Mouse (Mus musculus): ENCODE measurements around the gene Mmp11. TPM values are rescaled to one million over a fixed set of nuclear protein-coding genes. Genes with fewer than 3 reads are reported as not detected.
A peak's percentile ranks its signal among the peaks of the same experiment; 100 is the strongest.

The Mmp11 gene
- 3.4 and 4.6 TPM in 2 replicates for polyA plus RNA-seq (2011; ENCODE audit: insufficient read depth, insufficient read length, low replicate concordance, missing spikeins)

DNA sequence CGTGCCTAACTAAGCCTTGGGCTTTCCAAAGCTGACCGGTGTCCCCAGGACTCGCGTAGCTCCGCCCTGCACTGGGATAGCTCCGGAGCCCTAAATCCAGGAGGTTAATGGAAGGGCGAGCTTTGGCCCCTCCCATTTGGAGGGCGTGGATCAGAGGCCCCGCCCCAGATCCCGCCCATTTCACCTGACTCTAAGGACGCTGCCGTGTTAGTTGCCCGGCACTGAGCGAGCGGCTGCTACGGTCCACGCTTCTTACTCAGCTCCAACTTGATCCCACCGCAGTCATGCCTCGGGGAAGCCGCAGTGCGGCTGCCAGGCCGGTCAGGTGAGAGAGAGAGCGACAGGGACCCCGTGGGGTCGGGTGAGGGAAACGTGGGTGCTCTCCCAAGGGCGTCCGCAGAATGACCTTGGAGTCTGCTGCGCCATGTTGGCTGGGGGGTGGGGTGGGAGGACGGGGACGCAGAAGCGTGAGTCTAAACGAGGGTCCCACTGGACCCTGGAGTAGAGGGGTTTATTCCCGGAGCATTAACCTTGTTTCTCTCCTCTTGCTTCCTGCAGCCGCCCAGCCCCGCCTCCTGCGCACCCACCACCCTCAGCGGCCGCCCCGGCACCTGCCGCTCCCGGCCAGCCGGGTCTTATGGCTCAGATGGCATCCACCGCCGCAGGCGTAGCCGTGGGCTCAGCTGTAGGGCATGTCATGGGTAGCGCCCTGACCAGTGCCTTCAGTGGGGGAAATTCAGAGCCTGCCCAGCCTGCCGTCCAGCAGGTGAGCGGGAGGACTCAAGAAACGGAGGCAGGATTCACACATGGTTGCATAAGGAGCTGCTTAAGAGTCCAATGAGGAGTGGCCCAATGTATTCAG, at the start of gene Mmp11:
Gene Mmp11 (minus strand): TSS at position 817 of the 862 bp plus-strand sequence.
- 2% methylated on average over 51 of the region's 51 CpGs for WGBS
- H3K4me3 ChIP-seq (replicated peaks; ENCODE audit: control insufficient read depth, low read depth, low read length) = peak within 1 kb of the TSS; percentile 94
- peaks cover 2% of the 10 kb centered on the region for H3K4me1 ChIP-seq (ENCODE audit: control insufficient read depth, insufficient read depth, low read length)
- TF ChIP-seq POLR2A (IDR thresholded peaks at IDR 0.05; ENCODE audit: borderline replicate concordance, control insufficient read depth, low read depth, low read length) = peak; percentile 91
- TF ChIP-seq CTCF (IDR thresholded peaks at IDR 0.05; ENCODE audit: control insufficient read depth, insufficient read depth, low read length) = no peak
- H3K27ac ChIP-seq (ENCODE audit: control insufficient read depth, insufficient read depth, low read depth, low read length, poor library complexity) = peak within 1 kb of the TSS; percentile 80

DNA sequence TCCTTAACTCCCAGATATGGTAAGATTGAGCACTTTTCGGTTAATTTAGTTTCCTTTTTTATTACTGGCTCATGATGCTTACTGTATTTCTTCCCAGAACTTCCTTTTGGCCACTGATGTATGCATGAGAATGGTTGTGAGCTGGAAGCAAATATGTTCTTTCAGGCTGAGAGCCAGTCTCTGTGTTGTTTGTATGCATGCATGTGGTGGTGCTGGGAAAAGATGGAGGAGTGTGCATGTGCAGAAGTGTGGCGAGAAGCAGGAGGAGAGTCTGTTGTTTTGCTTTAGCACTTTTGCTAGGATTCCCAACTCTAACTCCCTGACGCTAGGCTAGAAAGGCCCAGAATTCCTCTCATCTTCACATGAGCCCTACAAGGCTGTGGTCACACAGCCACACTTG, 43.1 kb upstream of the Mmp11 start:
- 79% methylated on average over 3 of the region's 3 CpGs for WGBS
- Histone ChIP-seq H3K27ac (ENCODE audit: control insufficient read depth, insufficient read depth, low read depth, low read length, poor library complexity) (no peak overlapping the region), H3K4me1 (ENCODE audit: control insufficient read depth, insufficient read depth, low read length) (peaks cover 2% of the 10 kb centered on the region; the same call in 1 of the 2 replicates), H3K4me3 (replicated peaks; ENCODE audit: control insufficient read depth, low read depth, low read length) (no peak overlapping the region)
- no peak for TF ChIP-seq POLR2A (IDR thresholded peaks at IDR 0.05; ENCODE audit: borderline replicate concordance, control insufficient read depth, low read depth, low read length)
- no peak for TF ChIP-seq CTCF (IDR thresholded peaks at IDR 0.05; ENCODE audit: control insufficient read depth, insufficient read depth, low read length)

DNA sequence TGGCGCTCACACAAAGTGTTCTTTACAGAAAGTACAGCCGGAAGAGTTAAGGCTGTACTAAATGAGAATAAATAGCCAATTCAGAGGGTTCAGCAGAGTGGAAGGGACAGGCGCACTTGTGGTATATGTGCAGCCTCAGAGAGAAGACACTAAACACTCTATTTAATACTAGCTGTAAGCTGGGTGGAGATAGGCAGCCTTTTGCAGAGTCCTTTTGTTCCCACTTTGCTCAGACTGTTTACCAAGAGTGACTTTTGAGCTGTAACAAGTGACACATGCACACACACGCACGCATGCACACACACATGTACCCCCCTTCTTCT, 42.5 kb upstream of the Mmp11 start:
- H3K4me1 ChIP-seq (ENCODE audit: control insufficient read depth, insufficient read depth, low read length) = peaks cover 2% of the 10 kb centered on the region; the same call in 1 of the 2 replicates
- H3K4me3 ChIP-seq (replicated peaks; ENCODE audit: control insufficient read depth, low read depth, low read length) = no peak overlapping the region
- WGBS = 68% methylated on average over 5 of the region's 5 CpGs
- TF ChIP-seq POLR2A (IDR thresholded peaks at IDR 0.05; ENCODE audit: borderline replicate concordance, control insufficient read depth, low read depth, low read length) (no peak), CTCF (IDR thresholded peaks at IDR 0.05; ENCODE audit: control insufficient read depth, insufficient read depth, low read length) (no peak)
- H3K27ac ChIP-seq (ENCODE audit: control insufficient read depth, insufficient read depth, low read depth, low read length, poor library complexity) = no peak overlapping the region

DNA sequence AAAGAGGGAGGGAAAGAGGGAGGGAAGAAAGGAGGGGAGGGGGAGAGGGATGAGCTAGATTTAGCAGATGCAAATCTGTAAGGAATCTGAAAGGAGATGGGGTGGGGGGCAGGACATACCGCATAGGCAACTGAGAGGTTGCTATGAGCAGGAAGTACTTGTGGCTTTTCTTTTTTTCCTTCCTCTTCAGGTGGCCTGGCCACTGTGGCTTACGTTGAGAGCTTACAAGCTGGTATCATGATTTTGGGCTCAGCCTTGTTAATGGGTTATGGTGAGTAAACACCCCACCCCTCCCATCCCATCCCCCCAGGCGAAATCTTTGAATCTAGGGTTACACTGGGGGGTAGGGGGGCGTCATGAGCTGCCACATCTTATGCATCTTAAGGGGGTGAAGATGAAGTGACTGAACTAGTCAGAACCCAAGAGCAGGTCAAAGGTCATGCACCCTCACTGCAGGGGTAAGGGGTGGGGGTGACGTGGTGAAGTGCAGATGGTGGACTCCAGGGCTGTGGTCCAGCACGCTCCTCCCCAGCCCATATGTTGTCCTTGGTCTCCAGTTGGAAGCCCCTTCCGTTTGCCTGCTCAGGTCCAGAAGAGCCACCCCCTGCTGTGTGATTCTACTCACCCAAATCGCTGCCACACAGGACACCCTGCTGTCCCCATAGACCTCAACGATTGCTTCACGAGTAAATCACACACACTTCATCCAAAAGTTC, 42.0 kb upstream of the Mmp11 start:
- Histone ChIP-seq H3K4me1 (ENCODE audit: control insufficient read depth, insufficient read depth, low read length) (peaks cover 2% of the 10 kb centered on the region; the same call in 1 of the 2 replicates), H3K4me3 (replicated peaks; ENCODE audit: control insufficient read depth, low read depth, low read length) (no peak overlapping the region), H3K27ac (ENCODE audit: control insufficient read depth, insufficient read depth, low read depth, low read length, poor library complexity) (0 out of 2 replicates have a peak overlapping the region, but pooled peaks have one; percentile 14)
- WGBS = 19% methylated on average over 10 of the region's 10 CpGs
- TF ChIP-seq CTCF (IDR thresholded peaks at IDR 0.05; ENCODE audit: control insufficient read depth, insufficient read depth, low read length) = no peak
- 0 out of 2 replicates have a peak, but pooled peaks have one; percentile 12 for TF ChIP-seq POLR2A (IDR thresholded peaks at IDR 0.05; ENCODE audit: borderline replicate concordance, control insufficient read depth, low read depth, low read length)

DNA sequence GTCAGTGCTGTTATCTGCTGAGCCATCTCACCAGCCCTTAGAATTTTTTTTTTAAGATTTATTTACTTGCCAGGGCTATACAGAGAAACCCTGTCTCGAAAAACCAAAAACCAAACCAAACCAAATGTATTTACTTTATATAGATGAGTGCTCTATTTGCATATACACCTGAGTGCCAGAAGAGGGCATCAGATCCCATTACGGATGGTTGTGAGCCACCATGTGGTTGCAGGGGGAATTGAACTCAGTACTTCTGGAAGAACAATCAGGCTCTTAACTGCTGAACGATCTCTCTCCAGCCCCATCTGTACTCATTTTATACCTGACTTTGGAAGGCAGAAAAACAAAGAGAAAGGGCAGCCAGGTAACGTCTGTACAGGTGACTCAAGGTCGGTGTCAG, 38.9 kb upstream of the Mmp11 start:
- Histone ChIP-seq H3K4me3 (replicated peaks; ENCODE audit: control insufficient read depth, low read depth, low read length) (no peak overlapping the region), H3K4me1 (ENCODE audit: control insufficient read depth, insufficient read depth, low read length) (peaks cover 2% of the 10 kb centered on the region; the same call in 1 of the 2 replicates), H3K27ac (ENCODE audit: control insufficient read depth, insufficient read depth, low read depth, low read length, poor library complexity) (no peak overlapping the region)
- 61% methylated on average over 5 of the region's 5 CpGs for WGBS
- peak; percentile 65 for TF ChIP-seq CTCF (IDR thresholded peaks at IDR 0.05; ENCODE audit: control insufficient read depth, insufficient read depth, low read length)
- no peak for TF ChIP-seq POLR2A (IDR thresholded peaks at IDR 0.05; ENCODE audit: borderline replicate concordance, control insufficient read depth, low read depth, low read length)

DNA sequence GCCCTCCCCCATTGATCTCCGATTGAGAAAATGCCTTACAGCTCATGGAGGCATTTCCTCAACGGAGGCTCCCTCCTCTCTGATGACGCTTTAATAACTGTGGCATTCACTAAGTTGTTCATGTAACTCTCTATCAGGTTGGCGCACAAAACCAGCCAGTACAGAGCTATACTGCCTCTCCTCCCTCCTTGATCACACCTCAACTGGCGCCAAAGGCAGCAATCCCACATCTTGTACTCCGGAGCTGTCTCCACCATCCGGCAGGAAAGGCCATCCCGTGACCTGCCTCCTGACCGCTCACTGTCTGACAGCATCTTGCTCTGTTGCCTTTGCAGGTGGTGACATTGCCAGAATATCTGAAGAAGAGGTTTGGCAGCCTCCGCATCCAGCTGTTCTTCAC, 37.5 kb upstream of the Mmp11 start:
- H3K27ac ChIP-seq (ENCODE audit: control insufficient read depth, insufficient read depth, low read depth, low read length, poor library complexity) = no peak overlapping the region
- 87% methylated on average over 10 of the region's 10 CpGs for WGBS
- TF ChIP-seq CTCF (IDR thresholded peaks at IDR 0.05; ENCODE audit: control insufficient read depth, insufficient read depth, low read length) (no peak), POLR2A (IDR thresholded peaks at IDR 0.05; ENCODE audit: borderline replicate concordance, control insufficient read depth, low read depth, low read length) (no peak)
- no peak overlapping the region for H3K4me3 ChIP-seq (replicated peaks; ENCODE audit: control insufficient read depth, low read depth, low read length)
- peaks cover 2% of the 10 kb centered on the region; the same call in 1 of the 2 replicates for H3K4me1 ChIP-seq (ENCODE audit: control insufficient read depth, insufficient read depth, low read length)

DNA sequence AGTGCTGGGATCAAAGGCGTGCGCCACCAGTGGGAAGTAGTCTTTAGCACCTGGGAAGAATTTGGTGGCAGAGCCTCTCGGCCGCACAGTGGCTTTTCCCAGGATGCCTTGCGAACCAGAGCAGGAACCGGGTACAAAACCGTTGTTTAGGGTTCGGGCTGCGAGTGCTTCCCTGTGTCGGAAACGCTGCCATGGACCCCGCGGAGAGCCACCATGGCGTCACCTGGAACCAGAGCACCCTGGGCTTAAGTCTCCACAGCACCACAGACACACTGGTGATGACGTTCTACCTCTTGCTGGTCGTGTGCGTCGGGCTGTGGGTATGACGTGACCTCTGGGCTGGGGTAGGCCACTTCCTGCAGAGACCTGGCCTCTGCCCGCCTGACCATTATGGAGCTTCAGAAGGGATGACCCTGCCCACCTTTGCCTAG, 18.1 kb upstream of the Mmp11 start, which contains the start of gene Gm5134:
Gene Gm5134 (plus strand): TSS at position 134 of the 431 bp plus-strand sequence.
- no peak for TF ChIP-seq CTCF (IDR thresholded peaks at IDR 0.05; ENCODE audit: control insufficient read depth, insufficient read depth, low read length)
- TF ChIP-seq POLR2A (IDR thresholded peaks at IDR 0.05; ENCODE audit: borderline replicate concordance, control insufficient read depth, low read depth, low read length) = no peak
- Histone ChIP-seq H3K4me3 (replicated peaks; ENCODE audit: control insufficient read depth, low read depth, low read length) (peak within 1 kb of the TSS; percentile 67), H3K27ac (ENCODE audit: control insufficient read depth, insufficient read depth, low read depth, low read length, poor library complexity) (no peak within 1 kb of the TSS), H3K4me1 (ENCODE audit: control insufficient read depth, insufficient read depth, low read length) (peaks cover 2% of the 10 kb centered on the region; the same call in 1 of the 2 replicates)
- 18% methylated on average over 20 of the region's 20 CpGs for WGBS
